Mouse (Mus musculus): ENCODE measurements around the gene Rfpl4b. TPM values are rescaled to one million over a fixed set of nuclear protein-coding genes. Genes with fewer than 3 reads are reported as not detected.

Rfpl4b gene
- polyA plus RNA-seq, 1 experiment from 2014 or later, result not detected

DNA sequence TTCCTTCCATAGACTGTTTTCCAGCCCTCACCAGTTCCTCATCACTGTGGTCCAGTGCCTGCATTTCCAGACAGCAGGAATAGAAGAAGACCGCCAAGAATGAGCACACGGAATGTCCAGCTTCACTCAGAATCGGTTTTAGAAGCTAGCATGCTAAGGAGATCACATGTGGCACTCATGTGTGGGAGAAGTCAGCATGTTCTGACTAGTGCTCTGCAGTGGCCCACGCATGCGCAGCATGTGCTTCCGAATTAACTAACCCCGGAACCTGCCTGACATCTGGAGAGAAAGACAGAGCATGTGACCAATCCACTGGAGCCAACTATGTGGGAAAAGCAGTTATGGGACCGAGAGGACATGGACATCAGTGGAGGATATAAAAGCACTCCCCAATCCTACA is 17.5 kb downstream of the Rfpl4b start:
- Histone ChIP-seq H3K9ac (no peak overlapping the region), H3K4me2 (no peak overlapping the region), H3K9me3 (ENCODE audit: low read depth, low read length) (no peaks in the 10 kb centered on the region), H3K27me3 (ENCODE audit: insufficient read depth, low read length) (no peaks in the 10 kb centered on the region), H3K4me1 (ENCODE audit: insufficient read depth) (no peaks in the 10 kb centered on the region), H3K27ac (ENCODE audit: low read depth) (no peak overlapping the region), H3K4me3 (ENCODE audit: low read depth, low read length) (no peak overlapping the region), H3K36me3 (ENCODE audit: insufficient read depth) (no peaks in the 10 kb centered on the region)
- ATAC-seq (ENCODE audit: insufficient read depth) (no peak), DNase-seq (no peak)
- 92% methylated on average over 8 of the region's 8 CpGs for WGBS
- TF ChIP-seq CTCF (IDR thresholded peaks at IDR 0.05; ENCODE audit: low read depth), result no peak

DNA sequence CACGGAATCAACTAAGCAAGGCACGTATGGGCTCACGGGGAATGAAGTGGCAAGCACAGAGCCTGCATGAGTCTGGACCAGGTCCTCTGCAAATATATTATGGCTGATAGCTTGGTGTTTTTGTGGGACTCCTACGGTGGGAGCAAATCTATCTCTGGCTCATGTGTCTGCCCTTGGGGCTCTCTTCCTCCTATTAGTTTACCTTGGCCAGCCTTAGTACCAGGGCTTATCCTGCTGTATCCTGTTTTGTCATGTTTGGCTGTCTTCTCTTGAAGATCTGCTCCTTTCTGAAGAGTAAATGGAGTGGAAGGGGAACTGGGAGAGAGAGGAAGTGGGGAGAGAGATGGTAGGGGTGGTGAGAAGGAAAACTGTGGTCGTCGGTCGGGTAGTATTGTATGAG is 18.3 kb downstream of the Rfpl4b start:
- Histone ChIP-seq H3K4me1 (ENCODE audit: insufficient read depth) (no peaks in the 10 kb centered on the region), H3K36me3 (ENCODE audit: insufficient read depth) (no peaks in the 10 kb centered on the region), H3K9ac (no peak overlapping the region), H3K27me3 (ENCODE audit: insufficient read depth, low read length) (no peaks in the 10 kb centered on the region), H3K27ac (ENCODE audit: low read depth) (no peak overlapping the region), H3K4me3 (ENCODE audit: low read depth, low read length) (no peak overlapping the region), H3K4me2 (no peak overlapping the region), H3K9me3 (ENCODE audit: low read depth, low read length) (no peaks in the 10 kb centered on the region)
- 89% methylated on average over 7 of the region's 7 CpGs for WGBS
- DNase-seq (no peak), ATAC-seq (ENCODE audit: insufficient read depth) (no peak)
- TF ChIP-seq CTCF (IDR thresholded peaks at IDR 0.05; ENCODE audit: low read depth), result no peak

DNA sequence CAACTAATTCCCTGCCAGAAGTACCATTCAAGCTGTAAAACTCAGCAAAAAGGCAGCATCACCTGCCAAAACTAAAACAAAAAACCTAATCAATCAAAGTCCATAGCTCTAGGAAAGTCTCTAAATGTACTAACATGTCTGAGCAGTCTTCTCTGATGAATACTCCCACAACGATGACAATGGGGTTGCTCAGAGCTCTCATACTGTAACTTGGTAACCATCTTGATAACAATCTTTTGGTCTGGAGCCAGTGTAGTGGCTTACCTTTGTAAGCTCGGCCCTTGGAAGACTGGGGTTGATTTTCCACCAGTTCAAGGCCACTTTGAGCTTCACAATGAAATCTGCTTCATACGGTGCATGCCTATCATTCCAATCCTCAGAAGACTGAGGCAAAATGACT is 33.0 kb downstream of the Rfpl4b start:
- 43% methylated on average over 3 of the region's 3 CpGs for WGBS
- Histone ChIP-seq H3K4me3 (ENCODE audit: low read depth, low read length) (no peak overlapping the region), H3K4me1 (ENCODE audit: insufficient read depth) (no peaks in the 10 kb centered on the region), H3K27ac (ENCODE audit: low read depth) (no peak overlapping the region), H3K9me3 (ENCODE audit: low read depth, low read length) (no peaks in the 10 kb centered on the region), H3K27me3 (ENCODE audit: insufficient read depth, low read length) (no peaks in the 10 kb centered on the region), H3K36me3 (ENCODE audit: insufficient read depth) (no peaks in the 10 kb centered on the region), H3K4me2 (no peak overlapping the region), H3K9ac (no peak overlapping the region)
- no peak for DNase-seq
- ATAC-seq (ENCODE audit: insufficient read depth), result no peak
- TF ChIP-seq CTCF (IDR thresholded peaks at IDR 0.05; ENCODE audit: low read depth), result no peak

Other genes starting within 250 kb of the Rfpl4b start
- gene Lama4, start 143.7 kb upstream of the Rfpl4b start, polyA plus RNA-seq (2014; fragmentation: Nextera tagmentation; extraction: Ambion mirVana), result 111 and 114 TPM in 2 replicates

Data from lung, embryonic 14.5 days (tissue).